Mouse (Mus musculus) ES-Bruce4 (cell line): ENCODE results near the gene Zfp990.
"Not testable (repeated sequence)": the region's sequence is repeated elsewhere in the genome, so short reads cannot be mapped to it uniquely, and the experiment has no call there.

Experiments used
- CTCF ChIP-seq: IDR thresholded peaks from one replicate; pipeline ENCODE4 v1.8.1; 2011; ENCODE audit warnings: low read depth, low read length
- POLR2A ChIP-seq: IDR thresholded peaks from one replicate; pipeline ENCODE4 v1.8.1; 2011; ENCODE audit warnings: low read length; ENCODE audit not compliant: insufficient read depth

- TF ChIP-seq POLR2A, CTCF: not testable (repeated sequence)
These were observed 66.1 kb downstream of the Zfp990 start for GRCm38 (mm10) chr4:145576623-145577022.
